Mouse (Mus musculus) MEL (cell line): ENCODE measurements around the gene Alg1.

ENCODE experiments used
- CHD2 ChIP-seq: IDR thresholded peaks from 2 replicates; pipeline ENCODE4 v1.6.1; 2011; ENCODE audit warnings: low read length, improper control_type of control experiment
- CTCF ChIP-seq, 3 experiments: IDR thresholded peaks in 2 of 3; conservative IDR thresholded peaks in 1 of 3; 2 replicates each; pipeline ENCODE4 v1.5.1; 2011 to 2012; ENCODE audit warnings: low read length in 3 of 3, low read depth in 2 of 3, mild to moderate bottlenecking in 2 of 3, improper control_type of control experiment in 1 of 3, inconsistent platforms in 1 of 3, mixed read lengths in 1 of 3, moderate library complexity in 1 of 3; ENCODE audit not compliant: control insufficient read depth in 1 of 3, insufficient read depth in 1 of 3, poor library complexity in 1 of 3, severe bottlenecking in 1 of 3
- MAFK ChIP-seq: IDR thresholded peaks from 2 replicates; pipeline ENCODE4 v1.6.1; 2011; ENCODE audit warnings: low read depth, mild to moderate bottlenecking, low read length, improper control_type of control experiment, borderline replicate concordance
- POLR2A ChIP-seq, 2 experiments: IDR thresholded peaks; 2 replicates each; pipeline ENCODE4 v1.6.1; 2011 to 2012; ENCODE audit warnings: low read length in 2 of 2, mild to moderate bottlenecking in 2 of 2, control low read depth in 1 of 2, improper control_type of control experiment in 1 of 2, low read depth in 1 of 2, moderate library complexity in 1 of 2; ENCODE audit not compliant: control insufficient read depth in 1 of 2, insufficient read depth in 1 of 2, poor library complexity in 1 of 2
- RCOR1 ChIP-seq: IDR thresholded peaks from 2 replicates; pipeline ENCODE4 v1.6.1; 2012; ENCODE audit warnings: low read depth, mild to moderate bottlenecking, inconsistent platforms, low read length, improper control_type of control experiment
- TAL1 ChIP-seq: IDR thresholded peaks from 2 replicates; pipeline ENCODE4 v1.6.1; 2012; ENCODE audit warnings: mild to moderate bottlenecking, inconsistent platforms, low read length, moderate library complexity, mixed read lengths
- USF1 ChIP-seq: IDR thresholded peaks from 2 replicates; pipeline ENCODE4 v1.6.1; 2014; ENCODE audit warnings: low read depth, mild to moderate bottlenecking, inconsistent platforms, low read length, improper control_type of control experiment, moderate library complexity
- ZC3H11A ChIP-seq: IDR thresholded peaks from 2 replicates; pipeline ENCODE4 v1.6.1; 2012; ENCODE audit warnings: low read depth, mild to moderate bottlenecking, inconsistent platforms, low read length, improper control_type of control experiment

DNA sequence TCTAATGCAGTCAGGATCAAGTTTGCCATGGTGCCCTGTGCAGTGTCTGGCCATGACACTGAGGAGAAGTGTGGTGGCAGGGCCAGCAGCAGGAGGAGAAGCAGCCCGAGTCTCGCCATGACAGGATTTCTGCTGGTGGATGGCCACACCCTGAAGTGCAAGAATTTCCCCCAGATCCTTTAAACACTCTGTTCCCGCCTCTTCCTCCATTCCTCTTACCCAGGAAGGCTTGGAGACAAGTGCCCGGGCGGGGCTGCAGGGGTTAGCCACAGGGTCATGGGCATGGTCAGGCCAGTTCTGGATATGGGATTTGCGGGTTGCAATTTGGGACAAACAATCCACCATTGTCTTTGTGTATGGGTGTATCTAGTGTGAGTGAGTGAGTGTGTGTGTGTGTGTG lies 11.3 kb upstream of the Alg1 start, which contains the start of gene AU021092:
- no peak for TF ChIP-seq MAFK
- TF ChIP-seq TAL1 = no peak
- no peak for TF ChIP-seq CTCF (IDR thresholded peaks at IDR 0.05 in 2 of 3, conservative IDR thresholded peaks at IDR 0.05 in 1 of 3; ENCODE audit: control insufficient read depth in 1 of 3, insufficient read depth in 1 of 3, low read depth in 2 of 3, low read length in 3 of 3, poor library complexity in 1 of 3, severe bottlenecking in 1 of 3)
- no peak for TF ChIP-seq USF1
- TF ChIP-seq POLR2A (IDR thresholded peaks at IDR 0.05; ENCODE audit: control insufficient read depth in 1 of 2, insufficient read depth in 1 of 2, low read depth in 1 of 2, low read length in 2 of 2, poor library complexity in 1 of 2) = no peak
- no peak for TF ChIP-seq RCOR1
- TF ChIP-seq CHD2 = no peak
- no peak for TF ChIP-seq ZC3H11A
